Mouse (Mus musculus) hematopoietic stem cell, adult 5-6 weeks (primary cell): ENCODE results near the gene Atf5. TPM values are rescaled to one million over a fixed set of nuclear protein-coding genes. Genes with fewer than 3 reads are reported as not detected.

Source experiments
- ATAC-seq, 2 experiments: fragments of 125-278 bp in 1 of 2; replicated peaks in 1 of 2; 2 replicates each; pipeline ENCODE4 v1.8.0; 2016 to 2017; ENCODE audit warnings: inconsistent platforms in 2 of 2, mild to moderate bottlenecking in 2 of 2, moderate number of reproducible peaks in 2 of 2, low read depth in 1 of 2, moderate TSS enrichment in 1 of 2; ENCODE audit not compliant: low FRiP score in 2 of 2, poor library complexity in 2 of 2, severe bottlenecking in 2 of 2, insufficient read depth in 1 of 2, low TSS enrichment in 1 of 2
- total RNA-seq: library from RNA; stranded (forward); fragments of 172-1452, 232-1000 nt; gene quantifications from 2 replicates; pipeline ENCODE4 v1.2.3, GENCODE M21; 2017

The Atf5 gene
- total RNA-seq, 1 experiment from 2014 or later: 3.1 TPM

DNA sequence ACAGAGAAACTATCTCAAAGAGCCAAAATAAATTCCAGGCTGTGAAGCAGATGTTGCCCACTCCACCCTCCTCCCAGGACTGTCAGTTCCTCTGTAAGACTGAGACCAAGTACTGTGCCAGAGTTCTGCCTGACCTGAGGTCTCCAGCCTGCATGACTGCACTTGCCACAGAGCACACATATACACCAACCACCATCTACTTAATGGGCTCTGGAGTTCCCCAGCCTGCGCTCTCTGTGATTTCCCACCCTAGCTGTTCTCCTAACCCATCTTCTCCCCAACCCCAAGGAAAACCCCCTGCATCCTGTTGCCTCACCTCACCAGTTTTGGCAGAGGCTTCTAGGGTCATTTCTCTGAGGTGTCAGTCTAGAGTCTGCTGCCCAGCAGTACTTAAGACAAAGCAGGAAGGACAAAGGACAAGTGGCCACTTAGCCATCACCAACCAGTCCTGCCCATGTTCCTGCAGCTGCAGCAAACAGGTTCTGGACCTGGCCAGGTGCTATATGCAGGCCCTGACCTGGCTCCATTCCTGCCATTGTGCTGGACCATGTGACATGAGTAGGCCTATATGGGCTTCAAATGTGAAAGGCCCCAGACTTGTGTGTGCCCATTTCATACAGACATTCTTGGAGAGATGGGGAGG, 19.0 kb upstream of the Atf5 start:
- no peak for ATAC-seq

DNA sequence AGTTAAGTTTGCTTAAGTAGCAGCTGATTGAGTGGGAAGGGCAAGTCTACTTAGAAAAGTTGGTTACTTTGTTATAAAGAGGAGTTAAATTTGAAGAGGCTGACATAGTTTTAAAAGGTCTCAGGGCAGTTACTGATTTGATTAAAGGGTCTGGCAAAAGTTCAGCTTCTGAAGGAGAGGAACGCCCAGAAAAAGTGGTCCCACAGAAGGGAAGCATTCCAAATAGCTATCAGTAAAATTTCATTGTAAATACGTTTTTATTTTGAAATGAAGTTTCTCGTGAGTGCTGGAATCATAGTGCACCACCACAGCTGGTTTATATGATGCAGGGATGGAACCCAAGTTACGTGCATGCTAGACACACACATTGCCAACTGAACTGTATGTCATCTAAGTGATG, 16.3 kb upstream of the Atf5 start:
- no peak for ATAC-seq

- no peak for ATAC-seq
These were observed 12.2 kb upstream of the Atf5 start for GRCm38 (mm10) chr7:44828706-44829105.

DNA sequence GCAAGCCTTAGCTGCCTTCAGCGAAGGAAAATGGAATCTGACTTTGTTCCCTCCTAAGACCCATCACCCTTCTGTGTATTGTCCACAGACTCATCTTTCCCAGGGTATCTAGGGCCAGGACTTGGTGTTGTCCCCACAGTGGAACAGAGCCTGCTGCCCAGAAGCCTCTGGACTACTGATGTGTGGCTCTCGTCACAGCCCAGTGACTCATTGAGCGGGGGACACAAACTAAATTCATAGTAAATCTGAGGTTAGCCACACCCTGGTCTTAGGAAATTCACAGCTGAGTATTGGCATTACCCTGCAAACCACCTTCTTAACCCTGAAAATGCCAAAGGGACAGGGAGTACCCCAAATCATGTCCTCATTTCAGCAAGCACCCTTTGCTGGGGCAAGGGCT, 10.3 kb upstream of the Atf5 start:
- ATAC-seq: no peak

DNA sequence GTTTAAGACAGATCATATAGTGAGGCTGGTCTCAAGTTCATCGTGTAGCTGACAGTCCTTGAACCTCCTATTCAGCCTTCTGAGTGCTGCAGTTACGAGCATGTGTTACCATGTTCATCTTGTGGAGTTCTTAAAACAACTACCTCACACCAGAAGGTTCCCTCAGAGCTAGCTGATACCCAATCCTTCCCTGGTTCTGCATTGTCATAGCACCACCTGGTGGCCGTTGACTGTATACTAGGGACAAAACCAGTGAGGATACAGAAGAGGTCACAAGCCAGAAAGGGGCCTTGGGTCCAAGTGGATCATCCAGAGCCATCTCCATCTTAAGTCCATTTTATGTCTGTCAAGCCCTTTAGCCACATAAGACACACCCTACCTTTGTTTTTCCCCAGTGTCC, 8.4 kb upstream of the Atf5 start:
- ATAC-seq: peak; percentile 66 to 84

DNA sequence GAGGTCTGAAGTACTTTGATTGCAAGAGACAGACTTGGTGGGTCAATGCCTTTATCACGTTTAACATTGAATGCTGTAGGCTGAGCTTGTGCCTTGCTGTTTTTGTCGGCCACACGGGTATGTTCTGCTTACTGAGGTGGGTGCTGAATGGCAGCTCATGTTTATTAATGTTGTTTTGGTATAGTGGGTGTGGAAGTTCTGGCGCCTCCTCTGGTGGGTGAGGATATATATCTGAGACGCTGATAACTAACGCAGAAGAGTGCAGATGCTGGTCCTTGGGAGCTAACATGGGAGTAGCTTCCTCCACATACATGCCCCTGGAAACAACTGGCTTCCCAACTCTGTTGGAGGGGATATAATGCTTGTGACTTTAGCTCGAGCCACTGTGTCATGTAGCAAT, 7.0 kb upstream of the Atf5 start:
- no peak for ATAC-seq

DNA sequence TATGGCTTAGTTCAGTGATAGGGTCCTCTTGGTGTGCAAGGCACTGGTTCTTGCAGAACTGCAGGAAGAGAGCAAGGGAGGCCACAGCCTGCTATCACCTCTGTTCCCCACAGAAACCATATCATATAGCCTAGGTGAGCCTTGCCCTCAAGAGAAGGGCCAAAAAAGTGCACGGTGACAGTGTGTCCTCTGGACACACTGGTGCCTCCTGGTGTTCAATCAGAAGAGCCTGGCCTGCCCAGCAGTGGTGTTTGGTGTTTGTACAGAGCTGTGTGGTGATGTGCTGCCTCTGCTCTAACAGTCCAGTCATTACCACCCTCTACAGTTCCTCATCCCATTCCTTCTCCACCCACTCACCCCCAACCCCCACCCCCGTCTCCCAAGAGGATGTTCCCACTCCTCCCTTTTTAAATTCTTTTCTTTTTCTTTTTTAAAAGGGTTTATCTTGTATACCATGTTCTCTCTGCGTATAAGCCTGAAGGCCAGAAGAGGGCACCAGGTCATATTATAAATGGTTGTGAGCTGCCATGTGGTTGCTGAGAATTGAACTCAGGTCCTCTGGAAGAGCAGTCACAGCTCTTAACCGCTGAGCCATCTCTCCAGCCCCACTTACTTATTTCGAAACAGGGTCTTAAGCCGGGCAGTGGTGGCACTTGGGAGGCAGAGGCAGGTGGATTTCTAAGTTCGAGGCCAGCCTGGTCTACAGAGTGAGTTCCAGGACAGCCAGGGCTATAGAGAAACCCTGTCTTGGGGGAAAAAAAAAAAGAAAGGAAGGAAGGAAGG, 5.4 kb upstream of the Atf5 start:
- 0 out of 4 replicates have a peak, but pooled peaks of 1 of the 2 experiments have one; percentile 31 for ATAC-seq

DNA sequence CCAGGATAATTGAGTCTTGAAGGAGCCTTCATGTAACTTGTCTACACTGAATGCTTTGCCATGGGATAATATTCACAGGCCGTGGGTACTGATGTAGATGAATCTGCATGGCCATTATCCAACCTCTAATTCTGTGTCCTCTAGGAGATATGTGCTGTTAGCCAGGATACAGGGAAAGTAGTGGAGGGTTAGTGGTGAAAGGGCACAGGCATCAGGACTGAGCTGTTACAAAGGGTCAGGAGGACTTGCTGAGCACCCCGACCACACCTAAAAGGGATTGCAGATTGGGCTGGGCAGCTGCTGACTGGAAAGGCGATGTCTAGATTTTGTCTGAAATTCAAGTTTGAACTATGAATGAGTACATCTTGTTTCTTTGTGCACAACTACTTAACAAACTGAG, 4.1 kb upstream of the Atf5 start:
- no peak for ATAC-seq

- ATAC-seq: no peak
These were observed 3.4 kb upstream of the Atf5 start for GRCm38 (mm10) chr7:44819863-44820262.

DNA sequence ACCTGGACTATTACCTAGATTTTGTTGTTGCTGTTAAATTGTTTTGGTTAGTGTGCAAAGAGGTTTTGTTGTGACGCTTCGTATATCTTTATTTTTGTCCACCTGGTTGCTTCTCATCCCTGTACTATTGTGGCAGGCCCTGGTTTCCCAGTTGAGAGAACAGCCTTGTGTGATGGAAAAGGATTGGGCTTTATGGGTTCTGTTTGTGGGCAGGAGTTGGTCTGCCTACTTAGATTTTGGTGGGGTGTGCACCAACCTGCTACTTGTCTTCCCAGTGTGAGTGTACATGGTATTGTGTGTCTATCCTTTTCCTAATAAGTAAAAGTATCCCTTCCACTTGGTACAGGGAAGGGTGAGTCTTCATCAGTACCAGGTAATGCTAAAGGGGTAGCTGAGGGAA, 2.9 kb upstream of the Atf5 start:
- ATAC-seq: no peak

DNA sequence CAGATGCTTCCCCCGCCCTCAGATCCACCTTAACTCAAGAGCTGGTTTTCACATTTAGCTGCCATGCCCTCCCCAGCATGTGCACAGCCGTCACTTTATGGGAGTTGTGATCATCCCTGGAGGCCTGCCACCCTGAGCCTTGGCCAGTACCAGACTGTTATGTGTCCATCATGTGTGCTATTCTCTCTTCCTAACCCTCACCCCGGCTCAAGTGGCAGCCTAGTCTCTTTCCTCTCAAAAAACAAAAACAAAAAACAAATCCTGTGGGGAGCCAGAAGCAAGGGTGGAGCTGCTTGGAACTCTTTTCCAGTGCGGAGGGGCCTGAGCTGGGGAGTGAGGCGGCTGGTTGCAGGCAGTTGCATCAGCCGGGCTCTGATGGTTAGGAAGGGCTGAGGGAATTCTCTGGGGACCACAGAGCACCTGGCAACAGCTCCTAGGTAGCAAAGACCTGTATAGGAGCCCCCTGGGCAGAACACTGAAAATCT, 2.3 kb upstream of the Atf5 start:
- ATAC-seq: no peak

DNA sequence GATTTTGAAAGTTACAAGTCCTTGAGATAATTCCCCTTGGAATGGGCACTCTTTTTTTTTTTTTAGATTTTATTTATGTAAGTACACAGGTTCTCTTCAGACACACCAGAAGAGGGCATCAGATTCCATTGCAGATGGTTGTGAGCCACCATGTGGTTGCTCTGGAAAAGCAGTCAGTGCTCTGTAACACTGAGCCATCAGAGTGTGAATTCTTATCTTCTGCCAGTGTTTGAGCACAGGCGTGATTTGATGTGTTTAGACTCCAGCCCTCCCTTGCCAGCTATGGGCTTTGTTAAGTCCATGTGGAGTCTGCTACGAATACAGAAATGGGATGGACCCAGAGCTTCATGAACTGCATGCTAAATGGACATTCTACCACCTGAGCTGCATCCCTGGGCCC, 1.7 kb upstream of the Atf5 start:
- no peak for ATAC-seq

DNA sequence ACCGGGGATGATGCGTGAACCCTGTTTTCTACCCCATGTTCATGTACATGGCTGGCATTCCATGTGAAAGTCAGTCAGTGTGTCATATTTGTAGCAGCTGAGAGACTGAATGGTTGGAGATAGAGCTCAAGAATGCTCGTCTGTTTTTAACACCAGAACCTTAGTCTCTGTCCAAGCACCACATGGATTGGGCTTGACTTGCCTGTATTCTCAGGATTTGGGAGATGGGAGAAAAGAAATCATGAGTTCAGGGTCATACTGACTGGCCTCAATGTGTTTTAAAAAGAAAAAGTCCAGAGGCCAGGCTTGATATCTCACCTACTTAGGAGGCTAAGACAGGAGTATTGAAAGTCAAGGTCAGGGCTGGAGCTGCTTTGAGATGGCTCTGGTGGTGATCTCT, 983 bp upstream of the Atf5 start:
- ATAC-seq: no peak

DNA sequence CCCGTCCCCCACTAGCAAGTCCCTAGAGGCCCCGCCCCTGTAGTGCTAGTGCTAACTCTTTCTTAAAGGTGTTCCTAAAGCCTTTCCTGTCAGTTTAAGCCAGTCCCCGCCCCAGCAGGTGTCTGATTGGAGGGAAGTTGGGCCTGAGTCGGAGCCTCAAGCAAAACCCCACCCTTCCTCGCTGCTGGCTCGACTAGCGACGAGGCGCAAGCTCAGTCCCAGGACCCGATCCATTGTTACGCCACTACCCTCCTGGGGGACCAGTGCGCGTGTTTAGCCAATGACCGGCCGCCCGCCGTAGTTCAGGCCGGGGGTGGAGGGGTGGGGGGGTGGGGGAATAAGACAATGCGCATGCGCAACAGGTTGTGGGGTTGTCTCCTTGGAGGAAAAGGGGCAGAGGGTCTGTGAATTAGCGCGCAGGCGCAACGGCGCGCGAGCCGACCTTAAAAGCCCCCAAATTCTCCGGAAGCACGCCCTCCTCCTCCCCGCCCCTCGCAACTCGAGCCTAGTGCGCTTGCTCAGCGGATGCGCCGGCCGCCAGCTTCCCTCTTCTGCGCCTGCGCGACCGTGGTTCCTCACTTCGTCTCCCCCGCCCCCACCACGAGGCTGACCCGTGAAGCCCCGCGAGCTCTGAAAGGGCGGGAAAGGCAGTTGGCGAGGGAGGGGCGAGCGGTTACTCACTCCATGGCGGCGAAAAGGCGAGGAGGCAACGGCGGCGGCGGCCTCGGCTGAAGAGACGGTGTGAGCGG, 563 bp downstream of the Atf5 start, which contains the start of the genes Nup62 and Il4i1:
Gene Nup62, plus strand, starts transcription at position 368 of the 749 bp plus-strand sequence.
Gene Il4i1, plus strand, starts transcription at position 667 of the 749 bp plus-strand sequence.
- peak; percentile 91 to 96 for ATAC-seq

DNA sequence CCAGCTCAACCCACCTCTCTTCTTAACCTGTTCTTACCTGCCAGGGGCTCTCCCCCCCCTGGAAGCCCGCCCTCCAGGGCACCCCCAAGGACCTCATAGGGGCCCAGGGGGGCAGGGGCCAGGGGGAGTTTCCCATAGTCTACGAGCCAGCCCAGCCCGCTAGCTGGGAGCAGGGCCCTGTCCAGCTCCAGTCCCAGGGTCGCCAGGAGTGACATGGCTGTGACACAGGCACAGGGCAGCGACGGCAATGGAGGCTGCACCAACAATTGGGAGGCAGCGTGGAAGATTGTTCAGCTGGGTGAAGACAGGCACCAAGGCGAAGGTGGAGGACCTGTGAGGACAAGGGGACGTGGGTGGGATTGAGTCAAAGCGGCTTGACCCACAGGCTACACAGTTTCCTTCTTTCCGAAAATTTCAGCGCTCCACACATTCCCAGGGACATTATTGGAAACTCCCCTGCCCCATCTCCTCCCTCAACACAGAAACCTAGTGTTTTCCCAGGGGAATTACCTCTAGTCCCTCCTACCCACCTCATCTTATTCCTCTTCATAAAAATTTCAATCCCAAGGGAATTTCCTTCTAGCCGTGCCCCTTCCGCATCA, 1.4 kb downstream of the Atf5 start:
- ATAC-seq: no peak

GRCm38 (mm10) chr7:44814423-44814822, 2.0 kb downstream of the Atf5 start:
- ATAC-seq: no peak

DNA sequence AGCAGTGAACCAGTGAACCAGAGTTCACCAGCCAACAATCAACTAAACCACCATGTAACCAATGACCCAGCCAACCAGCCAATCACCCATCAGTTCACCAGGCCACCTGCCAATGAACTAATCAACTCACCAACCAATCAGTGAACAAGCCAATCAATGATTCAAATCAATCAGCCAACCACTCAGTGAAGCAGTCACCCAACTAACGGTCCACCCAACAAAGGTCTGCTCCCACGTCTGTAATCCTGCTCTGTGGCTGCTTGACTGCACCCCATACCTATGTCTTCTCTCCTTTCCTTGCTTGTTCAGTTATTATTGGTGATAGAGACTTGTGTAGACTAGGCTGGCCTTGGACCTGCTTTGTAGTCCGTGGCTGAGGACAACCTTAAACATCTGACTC, 2.5 kb downstream of the Atf5 start:
- ATAC-seq: no peak
